Mouse (Mus musculus): ENCODE results near the gene 4930516K23Rik. TPM values are rescaled to one million over a fixed set of nuclear protein-coding genes. Genes with fewer than 3 reads are reported as not detected.

Gene 4930516K23Rik
- polyA plus RNA-seq (2016; fragmentation: Nextera tagmentation; extraction: Ambion mirVana): not detected in 2 replicates

DNA sequence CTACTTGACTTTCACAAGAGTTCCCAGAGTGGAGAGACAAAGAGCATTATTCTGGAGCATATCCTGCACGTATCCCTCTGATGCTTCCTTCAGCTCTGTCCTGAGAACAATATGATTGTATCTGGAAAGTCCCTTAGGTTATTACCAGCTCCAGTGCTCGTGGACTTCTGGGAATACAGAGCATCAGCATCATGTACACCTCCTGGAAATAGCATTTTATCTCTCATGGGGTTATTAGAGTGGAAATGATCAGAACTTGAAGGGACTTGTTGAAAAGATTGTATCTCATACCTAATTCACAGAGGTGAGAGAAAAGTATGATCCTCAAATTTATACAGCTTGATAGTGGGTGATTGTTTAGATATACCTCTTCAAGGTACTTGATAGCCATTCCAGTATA lies at the start of gene 4930516K23Rik:
TSS of gene 4930516K23Rik (minus strand) at position 101 of the 400 bp plus-strand sequence.
- Histone ChIP-seq H3K36me3 (no peaks in the 10 kb centered on the region), H3K9ac (no peak within 1 kb of the TSS), H3K27me3 (no peaks in the 10 kb centered on the region), H3K9me3 (no peaks in the 10 kb centered on the region), H3K4me3 (no peak within 1 kb of the TSS), H3K27ac (no peak within 1 kb of the TSS), H3K4me2 (replicated peaks) (no peak within 1 kb of the TSS), H3K4me1 (no peaks in the 10 kb centered on the region)
- WGBS: 55% methylated on average over 2 of the region's 2 CpGs
- ATAC-seq (ENCODE audit: insufficient number of reproducible peaks, insufficient read depth, low FRiP score, low TSS enrichment): no peak

DNA sequence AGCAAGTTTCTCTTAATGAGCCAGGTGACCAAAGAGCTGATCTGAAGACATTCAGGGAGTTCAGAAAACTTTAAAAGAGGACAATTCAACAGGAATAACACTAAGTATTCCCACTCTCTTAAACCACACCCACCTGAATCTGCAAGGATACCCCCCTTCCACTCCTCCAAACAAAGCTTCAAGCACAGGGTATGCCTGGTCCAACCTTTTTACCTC lies 43.4 kb upstream of the 4930516K23Rik start, which contains the start of gene Olfr646:
TSS of gene Olfr646 (plus strand) at position 117 of the 216 bp plus-strand sequence.
- no peak within 1 kb of the TSS for H3K27ac ChIP-seq
- no peak within 1 kb of the TSS for H3K9ac ChIP-seq
- ATAC-seq (ENCODE audit: insufficient number of reproducible peaks, insufficient read depth, low FRiP score, low TSS enrichment): no peak
- no peaks in the 10 kb centered on the region for H3K9me3 ChIP-seq
- no peak within 1 kb of the TSS for H3K4me2 ChIP-seq (replicated peaks)
- no peaks in the 10 kb centered on the region for H3K4me1 ChIP-seq
- no peaks in the 10 kb centered on the region for H3K36me3 ChIP-seq
- no peak within 1 kb of the TSS for H3K4me3 ChIP-seq
- H3K27me3 ChIP-seq: no peaks in the 10 kb centered on the region

DNA sequence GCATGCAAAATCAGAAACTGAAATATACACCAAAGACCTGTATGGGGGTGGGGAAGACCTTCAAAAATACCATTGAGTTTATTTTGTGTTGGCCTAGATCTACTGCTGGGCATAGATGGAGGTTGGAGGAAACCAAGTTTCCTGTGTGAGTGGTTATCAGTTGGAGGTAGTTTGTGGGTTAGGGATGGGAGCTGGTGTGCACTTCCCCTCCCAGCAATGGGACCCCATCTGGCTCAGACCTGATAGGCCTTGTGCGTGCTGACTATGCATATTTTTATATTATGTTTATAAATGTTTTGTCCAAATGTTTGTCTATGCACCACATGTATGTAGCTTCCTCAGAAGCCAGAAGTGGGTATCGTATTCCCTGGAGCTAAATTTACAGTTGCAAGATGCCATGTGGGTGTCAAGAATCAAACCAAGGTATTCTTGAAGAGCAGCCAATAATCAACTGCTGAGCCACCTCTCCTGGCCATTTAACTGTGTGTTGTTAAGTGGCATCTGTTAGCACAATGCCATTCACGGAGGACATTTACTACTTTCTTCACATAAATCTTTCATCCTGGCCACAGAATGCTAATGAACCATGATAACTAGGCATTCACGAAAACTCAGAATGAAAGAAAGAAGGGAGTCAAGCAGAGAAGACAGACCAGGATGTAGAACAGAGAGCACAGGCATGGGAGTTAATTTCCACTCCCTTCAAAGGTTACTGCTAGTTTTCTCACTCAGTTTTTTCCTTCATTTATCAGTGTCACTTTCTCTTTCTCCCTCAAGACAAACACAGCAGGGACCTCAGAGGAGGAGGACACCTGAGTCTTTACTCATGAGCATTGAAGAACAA lies 42.9 kb upstream of the 4930516K23Rik start:
- H3K4me2 ChIP-seq (replicated peaks): no peak overlapping the region
- no peaks in the 10 kb centered on the region for H3K36me3 ChIP-seq
- no peaks in the 10 kb centered on the region for H3K9me3 ChIP-seq
- ATAC-seq (ENCODE audit: insufficient number of reproducible peaks, insufficient read depth, low FRiP score, low TSS enrichment): no peak
- H3K4me1 ChIP-seq: no peaks in the 10 kb centered on the region
- H3K27ac ChIP-seq: no peak overlapping the region
- WGBS: 74% methylated on average over 4 of the region's 4 CpGs
- no peak overlapping the region for H3K4me3 ChIP-seq
- no peak overlapping the region for H3K9ac ChIP-seq
- no peaks in the 10 kb centered on the region for H3K27me3 ChIP-seq

DNA sequence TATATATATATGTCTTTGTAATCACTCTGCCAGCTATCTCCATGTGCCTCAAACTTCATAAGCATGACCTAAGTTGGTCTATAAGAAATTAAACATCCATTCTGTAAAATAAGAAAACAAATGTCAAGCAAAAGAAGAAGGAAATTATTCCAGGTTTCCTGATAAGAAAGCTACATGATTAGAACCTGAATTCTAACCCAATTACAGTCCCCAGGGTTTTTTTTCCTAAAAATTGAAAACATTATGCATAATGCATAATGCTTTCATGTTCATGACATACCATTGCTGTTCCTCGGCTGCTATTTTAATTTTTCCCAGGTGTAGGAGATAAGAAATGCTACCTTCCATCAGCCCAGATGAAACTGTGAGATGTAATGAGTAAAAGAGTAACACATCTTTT lies 24.1 kb upstream of the 4930516K23Rik start, which contains the start of gene Olfr645:
TSS of gene Olfr645 (minus strand) at position 101 of the 400 bp plus-strand sequence.
- WGBS: 64% methylated on average over 1 of the region's 1 CpGs
- Histone ChIP-seq H3K4me1 (no peaks in the 10 kb centered on the region), H3K4me2 (replicated peaks) (no peak within 1 kb of the TSS), H3K27ac (no peak within 1 kb of the TSS), H3K36me3 (no peaks in the 10 kb centered on the region), H3K9ac (no peak within 1 kb of the TSS), H3K27me3 (no peaks in the 10 kb centered on the region), H3K9me3 (no peaks in the 10 kb centered on the region), H3K4me3 (no peak within 1 kb of the TSS)
- ATAC-seq (ENCODE audit: insufficient number of reproducible peaks, insufficient read depth, low FRiP score, low TSS enrichment): no peak

DNA sequence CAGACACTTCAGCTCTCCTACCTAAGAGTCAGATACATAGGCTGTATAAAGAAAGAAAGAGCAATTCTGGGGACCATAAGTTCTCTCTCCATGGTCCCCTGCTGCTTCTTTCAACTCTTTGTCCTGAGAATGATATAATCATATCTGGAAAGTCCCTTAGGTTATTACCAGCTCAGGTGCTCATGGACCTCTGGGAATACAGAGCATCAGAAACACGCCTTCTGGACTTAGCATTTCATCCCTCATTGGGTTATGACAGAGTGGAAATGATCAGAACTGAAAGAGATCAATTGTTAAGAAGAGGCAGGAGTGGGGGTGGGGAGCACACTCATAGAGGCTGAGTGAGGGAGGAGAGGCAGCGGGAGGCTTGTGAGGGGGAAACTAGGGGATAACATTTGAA lies 10.5 kb upstream of the 4930516K23Rik start, which contains the start of gene Olfr644:
TSS of gene Olfr644 (minus strand) at position 101 of the 400 bp plus-strand sequence.
- H3K27me3 ChIP-seq: no peaks in the 10 kb centered on the region
- no peak within 1 kb of the TSS for H3K4me3 ChIP-seq
- no peaks in the 10 kb centered on the region for H3K9me3 ChIP-seq
- no peak within 1 kb of the TSS for H3K9ac ChIP-seq
- H3K4me1 ChIP-seq: no peaks in the 10 kb centered on the region
- no peak for ATAC-seq (ENCODE audit: insufficient number of reproducible peaks, insufficient read depth, low FRiP score, low TSS enrichment)
- WGBS: 66% methylated on average over 2 of the region's 2 CpGs
- no peak within 1 kb of the TSS for H3K4me2 ChIP-seq (replicated peaks)
- H3K27ac ChIP-seq: no peak within 1 kb of the TSS
- H3K36me3 ChIP-seq: no peaks in the 10 kb centered on the region

DNA sequence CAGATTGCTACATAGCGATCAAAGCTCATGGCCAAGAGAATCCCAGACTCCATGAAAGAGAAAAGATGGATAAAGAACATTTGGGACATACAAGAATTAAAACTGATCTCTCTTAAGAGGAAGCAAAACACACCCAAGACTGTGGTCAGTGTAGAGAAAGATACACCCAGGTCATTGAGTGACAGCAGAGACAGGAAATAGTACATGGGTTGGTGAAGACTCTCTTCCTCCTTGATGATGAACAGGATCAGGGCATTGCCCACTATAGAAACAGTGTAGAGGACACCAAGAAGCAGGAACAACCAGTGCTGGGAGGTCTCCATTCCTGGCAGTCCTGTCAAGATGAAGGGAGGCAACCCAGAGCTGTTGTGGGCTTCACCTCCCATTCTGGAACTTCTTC lies 2.0 kb downstream of the 4930516K23Rik start:
- no peak for ATAC-seq (ENCODE audit: insufficient number of reproducible peaks, insufficient read depth, low FRiP score, low TSS enrichment)
- Histone ChIP-seq H3K27ac (no peak overlapping the region), H3K4me2 (replicated peaks) (no peak overlapping the region), H3K9me3 (no peaks in the 10 kb centered on the region), H3K4me3 (no peak overlapping the region), H3K27me3 (no peaks in the 10 kb centered on the region), H3K36me3 (no peaks in the 10 kb centered on the region), H3K9ac (no peak overlapping the region), H3K4me1 (no peaks in the 10 kb centered on the region)
- WGBS: 91% methylated on average over 1 of the region's 1 CpGs

DNA sequence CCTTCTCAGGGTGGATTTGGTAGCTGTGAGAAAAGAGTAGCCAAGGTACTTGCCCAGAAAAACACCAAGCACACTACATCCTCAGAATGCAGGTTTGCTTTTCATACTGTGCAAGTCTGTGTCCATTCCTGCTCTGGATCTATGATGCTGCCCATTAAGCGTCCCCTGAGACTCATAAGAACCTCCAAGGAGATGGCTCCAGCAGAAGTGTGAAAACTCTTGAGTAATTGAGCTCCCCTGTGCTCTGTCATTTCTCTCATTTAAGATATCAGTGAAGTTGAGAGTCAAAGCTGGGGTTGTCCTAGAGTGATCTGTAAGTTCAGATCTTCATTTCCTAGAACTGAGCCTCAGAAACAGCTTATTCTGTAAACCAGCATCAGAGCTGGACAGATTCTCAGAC lies 8.7 kb downstream of the 4930516K23Rik start, which contains the start of gene Olfr642:
TSS of gene Olfr642 (minus strand) at position 101 of the 400 bp plus-strand sequence.
- Histone ChIP-seq H3K4me2 (replicated peaks) (no peak within 1 kb of the TSS), H3K27ac (no peak within 1 kb of the TSS), H3K9ac (no peak within 1 kb of the TSS), H3K4me3 (no peak within 1 kb of the TSS), H3K9me3 (no peaks in the 10 kb centered on the region), H3K4me1 (no peaks in the 10 kb centered on the region), H3K27me3 (no peaks in the 10 kb centered on the region), H3K36me3 (no peaks in the 10 kb centered on the region)
- WGBS: 61% methylated on average over 1 of the region's 1 CpGs
- ATAC-seq (ENCODE audit: insufficient number of reproducible peaks, insufficient read depth, low FRiP score, low TSS enrichment): no peak

DNA sequence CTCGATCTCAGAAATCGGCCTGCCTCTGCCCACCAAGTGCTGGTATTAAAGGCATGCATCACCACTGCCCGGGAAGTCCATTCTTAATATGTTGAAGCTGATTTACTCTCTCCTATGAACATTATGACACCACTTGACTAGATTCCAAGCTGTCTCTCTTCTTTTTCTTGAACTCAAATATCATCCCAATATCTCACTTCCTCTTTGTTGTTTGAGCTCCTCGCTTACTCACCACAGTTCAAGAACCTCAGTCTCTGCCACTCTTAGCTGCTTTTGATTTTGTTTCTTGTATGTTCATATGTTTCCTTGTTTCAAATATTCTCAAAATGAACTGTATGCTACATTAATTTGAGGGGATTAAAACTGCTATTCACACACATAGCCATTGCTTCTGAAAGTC lies 10.5 kb downstream of the 4930516K23Rik start:
- ATAC-seq (ENCODE audit: insufficient number of reproducible peaks, insufficient read depth, low FRiP score, low TSS enrichment): no peak
- H3K27ac ChIP-seq: no peak overlapping the region
- WGBS: 83% methylated on average over 4 of the region's 4 CpGs
- no peaks in the 10 kb centered on the region for H3K9me3 ChIP-seq
- H3K4me2 ChIP-seq (replicated peaks): no peak overlapping the region
- H3K4me3 ChIP-seq: no peak overlapping the region
- H3K9ac ChIP-seq: no peak overlapping the region
- no peaks in the 10 kb centered on the region for H3K36me3 ChIP-seq
- H3K27me3 ChIP-seq: no peaks in the 10 kb centered on the region
- no peaks in the 10 kb centered on the region for H3K4me1 ChIP-seq

DNA sequence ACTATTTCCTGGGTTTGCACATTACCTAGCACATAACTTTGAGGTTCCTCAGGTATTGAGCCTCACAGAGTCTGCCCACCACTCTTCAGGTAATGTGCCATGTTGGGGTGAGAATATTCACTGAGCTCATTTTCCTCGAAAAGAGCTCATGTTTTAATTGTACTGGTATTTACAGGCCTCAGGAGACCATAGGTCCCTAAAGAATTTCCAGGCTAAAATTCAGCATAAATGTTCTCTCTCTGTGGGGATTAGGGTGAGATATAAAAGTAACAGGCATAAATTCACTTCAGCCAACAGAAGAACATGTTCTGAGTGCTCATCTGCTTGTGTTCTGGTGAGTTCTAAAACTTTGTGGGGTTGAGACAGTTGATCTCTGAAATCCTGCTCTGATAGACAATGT lies 26.1 kb downstream of the 4930516K23Rik start, which contains the start of gene Olfr641:
TSS of gene Olfr641 (plus strand) at position 301 of the 400 bp plus-strand sequence.
- ATAC-seq (ENCODE audit: insufficient number of reproducible peaks, insufficient read depth, low FRiP score, low TSS enrichment): no peak
- no peak within 1 kb of the TSS for H3K4me3 ChIP-seq
- no peak within 1 kb of the TSS for H3K4me2 ChIP-seq (replicated peaks)
- 73% methylated on average over 1 of the region's 1 CpGs for WGBS
- no peaks in the 10 kb centered on the region for H3K27me3 ChIP-seq
- H3K9me3 ChIP-seq: no peaks in the 10 kb centered on the region
- H3K36me3 ChIP-seq: no peaks in the 10 kb centered on the region
- H3K9ac ChIP-seq: no peak within 1 kb of the TSS
- H3K27ac ChIP-seq: no peak within 1 kb of the TSS
- H3K4me1 ChIP-seq: no peaks in the 10 kb centered on the region

DNA sequence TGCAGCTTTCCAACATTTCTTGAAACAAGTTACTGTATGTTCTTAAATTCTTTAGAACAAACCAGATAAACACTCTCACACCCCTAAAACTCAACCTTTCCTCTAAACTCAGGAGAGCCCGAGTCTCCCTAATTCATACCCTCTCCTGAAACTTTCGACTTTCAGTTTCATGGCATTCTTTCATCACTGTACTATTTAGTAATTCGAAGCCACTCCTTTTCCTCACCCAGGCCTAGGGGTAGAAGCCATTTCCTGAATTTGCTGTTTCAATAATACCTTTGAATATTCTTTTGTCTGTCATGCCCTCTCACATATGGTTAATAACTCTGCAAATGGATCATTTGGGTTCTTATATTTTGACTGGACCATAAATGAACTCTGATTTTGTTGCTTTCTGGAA lies 34.3 kb downstream of the 4930516K23Rik start:
- no peak for ATAC-seq (ENCODE audit: insufficient number of reproducible peaks, insufficient read depth, low FRiP score, low TSS enrichment)
- Histone ChIP-seq H3K36me3 (no peaks in the 10 kb centered on the region), H3K9ac (no peak overlapping the region), H3K27me3 (no peaks in the 10 kb centered on the region), H3K4me1 (no peaks in the 10 kb centered on the region), H3K4me3 (no peak overlapping the region), H3K4me2 (replicated peaks) (no peak overlapping the region), H3K9me3 (no peaks in the 10 kb centered on the region), H3K27ac (no peak overlapping the region)
- WGBS: 84% methylated on average over 3 of the region's 3 CpGs

DNA sequence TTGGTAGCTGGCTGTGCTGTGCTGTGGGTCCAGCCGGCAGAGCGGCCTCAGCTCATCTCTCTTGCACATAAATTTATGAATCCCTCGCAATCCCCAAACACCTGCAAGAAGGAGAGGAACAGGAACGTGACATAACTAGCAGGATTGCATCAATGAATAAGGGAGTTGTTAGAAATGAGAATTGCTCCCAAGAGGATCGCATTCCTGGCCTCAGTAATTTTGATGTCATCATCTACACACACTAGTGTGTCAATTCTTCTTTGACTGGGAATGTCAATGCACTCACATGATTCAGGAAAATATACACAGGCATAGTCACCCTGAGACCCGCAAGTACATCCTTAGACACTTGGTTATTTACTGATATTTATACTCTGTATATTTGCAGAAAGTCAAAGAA lies 35.8 kb downstream of the 4930516K23Rik start, which contains the start of gene Olfr640:
TSS of gene Olfr640 (minus strand) at position 101 of the 400 bp plus-strand sequence.
- Histone ChIP-seq H3K4me2 (replicated peaks) (no peak within 1 kb of the TSS), H3K36me3 (no peaks in the 10 kb centered on the region), H3K27ac (no peak within 1 kb of the TSS), H3K4me3 (no peak within 1 kb of the TSS), H3K9ac (no peak within 1 kb of the TSS), H3K4me1 (no peaks in the 10 kb centered on the region), H3K9me3 (no peaks in the 10 kb centered on the region), H3K27me3 (no peaks in the 10 kb centered on the region)
- WGBS: 86% methylated on average over 6 of the region's 6 CpGs
- ATAC-seq (ENCODE audit: insufficient number of reproducible peaks, insufficient read depth, low FRiP score, low TSS enrichment): no peak

DNA sequence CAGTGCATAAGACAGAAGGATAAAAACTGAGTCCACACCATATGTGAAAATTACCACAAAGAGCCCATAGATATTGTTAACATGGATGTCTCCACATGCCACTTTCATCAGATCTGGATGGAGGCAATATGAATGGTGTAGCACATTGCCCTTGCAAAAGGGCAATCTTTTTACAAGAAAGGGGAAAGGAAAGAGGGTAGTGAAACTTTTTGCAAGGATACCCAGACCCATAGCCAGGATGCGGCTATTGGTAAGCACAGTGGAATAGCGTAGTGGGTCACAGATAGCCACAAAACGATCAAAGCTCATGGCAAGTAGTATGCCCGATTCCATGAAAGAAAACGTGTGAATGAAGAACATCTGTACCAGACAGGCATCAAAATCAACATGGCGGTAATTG lies 39.6 kb downstream of the 4930516K23Rik start:
- no peak for ATAC-seq (ENCODE audit: insufficient number of reproducible peaks, insufficient read depth, low FRiP score, low TSS enrichment)
- H3K4me2 ChIP-seq (replicated peaks): no peak overlapping the region
- 89% methylated on average over 6 of the region's 6 CpGs for WGBS
- no peaks in the 10 kb centered on the region for H3K36me3 ChIP-seq
- H3K4me3 ChIP-seq: no peak overlapping the region
- no peak overlapping the region for H3K9ac ChIP-seq
- H3K4me1 ChIP-seq: no peaks in the 10 kb centered on the region
- no peaks in the 10 kb centered on the region for H3K9me3 ChIP-seq
- no peak overlapping the region for H3K27ac ChIP-seq
- H3K27me3 ChIP-seq: no peaks in the 10 kb centered on the region
